Mouse (Mus musculus) embryo, embryonic 10.5 days (tissue): ENCODE measurements around the gene Cnih3.
A peak's percentile ranks its signal among the peaks of the same experiment; 100 is the strongest.

ENCODE experiments used
- DNase-seq: peaks from one replicate; pipeline ENCODE4 v3.0.0-alpha.2; 2015; ENCODE audit warnings: low spot score

Gene Cnih3

GRCm38 (mm10) chr1:181407281-181407680 lies 54.9 kb downstream of the Cnih3 start:
- no peak for DNase-seq

- no peak for DNase-seq
These were observed 55.9 kb downstream of the Cnih3 start for GRCm38 (mm10) chr1:181408086-181408975.

GRCm38 (mm10) chr1:181409693-181410092 lies 57.3 kb downstream of the Cnih3 start:
- DNase-seq: no peak

- no peak for DNase-seq
These were observed 58.3 kb downstream of the Cnih3 start for GRCm38 (mm10) chr1:181410647-181411254.

GRCm38 (mm10) chr1:181414985-181415384 lies 62.6 kb downstream of the Cnih3 start:
- DNase-seq: no peak

- DNase-seq: peak; percentile 8
These were observed 64.4 kb downstream of the Cnih3 start for GRCm38 (mm10) chr1:181416841-181417240.

GRCm38 (mm10) chr1:181417937-181418523 lies 65.6 kb downstream of the Cnih3 start:
- no peak for DNase-seq

GRCm38 (mm10) chr1:181420080-181420536 lies 67.7 kb downstream of the Cnih3 start:
- DNase-seq: peak; percentile 7

GRCm38 (mm10) chr1:181422796-181423195 lies 70.4 kb downstream of the Cnih3 start:
- no peak for DNase-seq

GRCm38 (mm10) chr1:181424922-181425321 lies 72.5 kb downstream of the Cnih3 start:
- no peak for DNase-seq

GRCm38 (mm10) chr1:181425388-181425787 lies 73.0 kb downstream of the Cnih3 start:
- no peak for DNase-seq

- no peak for DNase-seq
These were observed 74.0 kb downstream of the Cnih3 start for GRCm38 (mm10) chr1:181426406-181426805.

- DNase-seq: no peak
These were observed 80.8 kb downstream of the Cnih3 start for GRCm38 (mm10) chr1:181433263-181433662.

- no peak for DNase-seq
These were observed 83.0 kb downstream of the Cnih3 start for GRCm38 (mm10) chr1:181435414-181435813.

- DNase-seq: no peak
These were observed 88.7 kb downstream of the Cnih3 start for GRCm38 (mm10) chr1:181440982-181441603.

- DNase-seq: no peak
These were observed 89.3 kb downstream of the Cnih3 start for GRCm38 (mm10) chr1:181441654-181442241.

- DNase-seq: no peak
These were observed 92.6 kb downstream of the Cnih3 start for GRCm38 (mm10) chr1:181445041-181445440.

- no peak for DNase-seq
These were observed 93.3 kb downstream of the Cnih3 start for GRCm38 (mm10) chr1:181445630-181446257.

- no peak for DNase-seq
These were observed 94.2 kb downstream of the Cnih3 start for GRCm38 (mm10) chr1:181446591-181447114.

- no peak for DNase-seq
These were observed 95.1 kb downstream of the Cnih3 start for GRCm38 (mm10) chr1:181447576-181447975.

GRCm38 (mm10) chr1:181448041-181448440 lies 95.6 kb downstream of the Cnih3 start:
- DNase-seq: no peak
